Comparison of ENCODE assay signal across 8 mouse cellular contexts in the genomic region with DNA sequence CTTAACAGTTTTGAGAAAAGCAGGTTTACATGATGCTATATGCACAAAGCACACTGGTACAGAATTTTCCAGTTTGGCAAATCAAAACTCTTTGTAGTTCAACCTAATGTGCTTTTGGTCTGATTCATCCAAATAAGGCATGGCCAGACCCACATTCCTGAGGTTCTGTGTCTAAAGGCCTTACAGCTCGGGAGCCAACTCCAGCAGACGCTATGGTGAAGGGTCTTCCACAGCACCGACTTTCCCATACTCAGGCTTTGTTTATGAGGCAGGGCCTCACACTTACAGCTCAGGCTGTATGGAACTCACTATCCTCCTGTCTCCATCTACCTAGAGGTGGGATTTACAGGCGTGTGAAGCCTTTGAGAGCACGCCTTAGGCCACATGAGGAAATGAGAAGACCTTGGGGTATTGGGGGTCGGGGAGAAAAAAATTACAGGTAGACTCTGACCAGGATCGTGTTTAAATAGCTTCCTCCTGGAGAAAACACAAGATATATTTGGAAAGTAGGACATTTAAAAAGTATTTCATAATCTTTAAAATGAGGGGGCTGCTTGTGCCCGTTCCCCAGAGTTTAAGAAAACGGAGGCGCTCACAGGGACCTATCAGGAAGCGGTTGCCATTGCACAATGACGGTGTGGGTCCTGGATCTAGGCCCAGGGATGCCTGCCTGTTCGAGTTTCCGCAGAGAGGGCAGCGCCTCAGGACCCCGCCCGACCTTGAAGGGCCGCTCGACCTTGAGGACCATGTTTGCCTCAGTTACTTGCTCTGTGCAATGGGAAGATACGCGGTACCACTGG. TPM values are rescaled to one million over a fixed set of nuclear protein-coding genes. Genes with fewer than 3 reads are reported as not detected.
DNase-seq lines count a peak whose midpoint lies in the region; ATAC-seq and TF ChIP-seq lines count a peak whose summit lies in the region.

TSS of gene Ppia (plus strand) at position 693 of the 800 bp plus-strand sequence.

- peak; percentile 39 for ATAC-seq in forebrain, embryonic 16.5 days
- peak; percentile 75; the same call in 1 of the 2 replicates for ATAC-seq in hindbrain, embryonic 11.5 days (ENCODE audit: low FRiP score)
- peak; percentile 63; the same call in 1 of the 2 replicates for ATAC-seq in limb, embryonic 11.5 days (ENCODE audit: insufficient number of reproducible peaks, low FRiP score, low TSS enrichment, low read depth)
- no peak; the same call in 1 of the 2 replicates for ATAC-seq in midbrain, embryonic 16.5 days

- intact Hi-C loops in left cerebral cortex, adult 2 months (cut with DNase I), result no loop called here

- TF ChIP-seq CTCF in left cerebral cortex, adult 2 months (IDR thresholded peaks at IDR 0.05), result no peak

- peak within 1 kb of the TSS; percentile 86 for H3K9ac ChIP-seq in forebrain, embryonic 16.5 days (replicated peaks; ENCODE audit: low read depth, low read length)
- H3K9ac ChIP-seq in hindbrain, embryonic 11.5 days (ENCODE audit: low read depth, low read length), result peak within 1 kb of the TSS; percentile 96
- H3K9ac ChIP-seq in limb, embryonic 11.5 days (ENCODE audit: low read length), result peak within 1 kb of the TSS; percentile 97
- H3K9ac ChIP-seq in midbrain, embryonic 16.5 days (ENCODE audit: low read depth, low read length), result peak within 1 kb of the TSS; percentile 99

- H3K27me3 ChIP-seq in forebrain, embryonic 16.5 days (replicated peaks; ENCODE audit: control insufficient read depth, insufficient read depth, low read length), result no peaks in the 10 kb centered on the region
- no peaks in the 10 kb centered on the region for H3K27me3 ChIP-seq in hindbrain, embryonic 11.5 days (ENCODE audit: control insufficient read depth, insufficient read depth, low read length)
- no peaks in the 10 kb centered on the region for H3K27me3 ChIP-seq in limb, embryonic 11.5 days (ENCODE audit: control insufficient read depth, insufficient read depth, low read length)
- H3K27me3 ChIP-seq in midbrain, embryonic 16.5 days (ENCODE audit: control insufficient read depth, insufficient read depth, low read depth, low read length), result no peaks in the 10 kb centered on the region

- WGBS in forebrain, embryonic 16.5 days, result 12% methylated on average over 21 of the region's 21 CpGs
- 10% methylated on average over 21 of the region's 21 CpGs for WGBS in hindbrain, embryonic 11.5 days
- 6% methylated on average over 21 of the region's 21 CpGs for WGBS in limb, embryonic 11.5 days
- 12% methylated on average over 21 of the region's 21 CpGs for WGBS in midbrain, embryonic 16.5 days

- peaks cover 8% of the 10 kb centered on the region; the same call in 1 of the 2 replicates for H3K36me3 ChIP-seq in forebrain, embryonic 16.5 days (ENCODE audit: control insufficient read depth, insufficient read depth)
- H3K36me3 ChIP-seq in hindbrain, embryonic 11.5 days (ENCODE audit: control insufficient read depth, insufficient read depth, low read length), result no peaks in the 10 kb centered on the region
- peaks cover 9% of the 10 kb centered on the region for H3K36me3 ChIP-seq in limb, embryonic 11.5 days (ENCODE audit: control insufficient read depth, insufficient read depth, low read length)
- H3K36me3 ChIP-seq in midbrain, embryonic 16.5 days (ENCODE audit: control insufficient read depth, insufficient read depth, low read length), result peaks cover 11% of the 10 kb centered on the region; the same call in 1 of the 2 replicates

- DNase-seq in left cerebral cortex, adult 2 months (ENCODE audit: extremely low spot score in 1 of 2, low spot score in 2 of 2), result no peak
- no peak for DNase-seq in left cerebral cortex, adult 11 months (ENCODE audit: low spot score)
- no peak for DNase-seq in adrenal gland, postnatal 4 days (ENCODE audit: low spot score in 2 of 2)
- DNase-seq in hindbrain, embryonic 11.5 days (ENCODE audit: low spot score), result peak; percentile 47
- peak; percentile 54 for DNase-seq in limb, embryonic 11.5 days (ENCODE audit: low spot score)
- no peak for DNase-seq in thymus, postnatal 25 days

- H3K4me2 ChIP-seq in forebrain, embryonic 16.5 days (ENCODE audit: low read length), result peak within 1 kb of the TSS; percentile 86
- peak within 1 kb of the TSS; percentile 92 for H3K4me2 ChIP-seq in hindbrain, embryonic 11.5 days (replicated peaks; ENCODE audit: low read depth, low read length)
- peak within 1 kb of the TSS; percentile 83 for H3K4me2 ChIP-seq in limb, embryonic 11.5 days (ENCODE audit: low read depth, severe bottlenecking)
- peak within 1 kb of the TSS; percentile 95 for H3K4me2 ChIP-seq in midbrain, embryonic 16.5 days (ENCODE audit: low read length)

- H3K4me3 ChIP-seq in left cerebral cortex, adult 2 months, result peak within 1 kb of the TSS; percentile 91
- peak within 1 kb of the TSS; percentile 91 for H3K4me3 ChIP-seq in forebrain, embryonic 16.5 days (replicated peaks; ENCODE audit: low read length)
- H3K4me3 ChIP-seq in hindbrain, embryonic 11.5 days (ENCODE audit: low read depth, low read length), result peak within 1 kb of the TSS; percentile 97
- peak within 1 kb of the TSS; percentile 74 for H3K4me3 ChIP-seq in limb, embryonic 11.5 days (ENCODE audit: low read depth, low read length)
- H3K4me3 ChIP-seq in midbrain, embryonic 16.5 days (ENCODE audit: low read depth, low read length), result peak within 1 kb of the TSS; percentile 98

- H3K9me3 ChIP-seq in forebrain, embryonic 16.5 days (ENCODE audit: control insufficient read depth, low read length), result no peaks in the 10 kb centered on the region
- no peaks in the 10 kb centered on the region for H3K9me3 ChIP-seq in hindbrain, embryonic 11.5 days (ENCODE audit: control insufficient read depth, low read length)
- no peaks in the 10 kb centered on the region for H3K9me3 ChIP-seq in limb, embryonic 11.5 days (ENCODE audit: control insufficient read depth, low read length)
- no peaks in the 10 kb centered on the region for H3K9me3 ChIP-seq in midbrain, embryonic 16.5 days (replicated peaks; ENCODE audit: control insufficient read depth, low read length, poor library complexity, severe bottlenecking)

- H3K4me1 ChIP-seq in forebrain, embryonic 16.5 days (replicated peaks; ENCODE audit: control insufficient read depth, insufficient read depth, low read length), result peaks cover 13% of the 10 kb centered on the region
- H3K4me1 ChIP-seq in hindbrain, embryonic 11.5 days (replicated peaks; ENCODE audit: control insufficient read depth, insufficient read depth, low read length), result peaks cover 3% of the 10 kb centered on the region; the same call in 1 of the 2 replicates
- H3K4me1 ChIP-seq in limb, embryonic 11.5 days (ENCODE audit: control insufficient read depth, insufficient read depth, low read length), result peaks cover 7% of the 10 kb centered on the region
- H3K4me1 ChIP-seq in midbrain, embryonic 16.5 days (ENCODE audit: control insufficient read depth, insufficient read depth, low read length), result peaks cover 23% of the 10 kb centered on the region

- peak within 1 kb of the TSS; percentile 99 for H3K27ac ChIP-seq in left cerebral cortex, adult 2 months
- peak within 1 kb of the TSS; percentile 97 for H3K27ac ChIP-seq in forebrain, embryonic 16.5 days (ENCODE audit: low read length)
- peak within 1 kb of the TSS; percentile 93 for H3K27ac ChIP-seq in hindbrain, embryonic 11.5 days (ENCODE audit: low read depth, low read length)
- H3K27ac ChIP-seq in limb, embryonic 11.5 days (replicated peaks; ENCODE audit: low read depth, low read length), result peak within 1 kb of the TSS; percentile 93
- H3K27ac ChIP-seq in midbrain, embryonic 16.5 days (ENCODE audit: low read length), result peak within 1 kb of the TSS; percentile 98

RNA-seq across cellular contexts. Expression of gene Ppia, which starts in this region (rescaled TPM):
- total RNA-seq in left cerebral cortex, adult 2 months (2021), result 1,000 to 10,000 TPM; 1,634 to 1,792 TPM
- total RNA-seq in adrenal gland, postnatal 4 days (2021), result 1,000 to 10,000 TPM; 1,693 to 1,728 TPM
- 3,622 and 3,688 TPM in 2 replicates for polyA plus RNA-seq in forebrain, embryonic 16.5 days (2015; fragmentation: Nextera tagmentation; extraction: Ambion mirVana)
- 5,018 and 5,123 TPM in 2 replicates for polyA plus RNA-seq in hindbrain, embryonic 11.5 days (2014; fragmentation: Nextera tagmentation; extraction: Ambion mirVana)
- polyA plus RNA-seq in limb, embryonic 11.5 days (2014; fragmentation: Nextera tagmentation; extraction: Ambion mirVana), result 5,871 and 5,955 TPM in 2 replicates
- 3,917 and 4,008 TPM in 2 replicates for polyA plus RNA-seq in midbrain, embryonic 16.5 days (2015; fragmentation: Nextera tagmentation; extraction: Ambion mirVana)

Comparison
In these comparisons a context has a peak if more than half of its experiments do, and no peak if none do; other contexts are left out.
1. DNase-seq: peak in hindbrain, embryonic 11.5 days (single experiment) and limb, embryonic 11.5 days (single experiment); none in left cerebral cortex, adult 2 months (0 of 2), left cerebral cortex, adult 11 months (single experiment), adrenal gland, postnatal 4 days (0 of 2) and thymus, postnatal 25 days (single experiment).
2. Peak in every context shown above with its lines, with median percentiles within 50 percentile points of each other: H3K27ac ChIP-seq, H3K4me3 ChIP-seq, H3K4me2 ChIP-seq and H3K9ac ChIP-seq.